Mouse (Mus musculus): ENCODE measurements around the gene Fam110a.
"Not testable (repeated sequence)": the region's sequence is repeated elsewhere in the genome, so short reads cannot be mapped to it uniquely, and the experiment has no call there.

Fam110a gene

DNA sequence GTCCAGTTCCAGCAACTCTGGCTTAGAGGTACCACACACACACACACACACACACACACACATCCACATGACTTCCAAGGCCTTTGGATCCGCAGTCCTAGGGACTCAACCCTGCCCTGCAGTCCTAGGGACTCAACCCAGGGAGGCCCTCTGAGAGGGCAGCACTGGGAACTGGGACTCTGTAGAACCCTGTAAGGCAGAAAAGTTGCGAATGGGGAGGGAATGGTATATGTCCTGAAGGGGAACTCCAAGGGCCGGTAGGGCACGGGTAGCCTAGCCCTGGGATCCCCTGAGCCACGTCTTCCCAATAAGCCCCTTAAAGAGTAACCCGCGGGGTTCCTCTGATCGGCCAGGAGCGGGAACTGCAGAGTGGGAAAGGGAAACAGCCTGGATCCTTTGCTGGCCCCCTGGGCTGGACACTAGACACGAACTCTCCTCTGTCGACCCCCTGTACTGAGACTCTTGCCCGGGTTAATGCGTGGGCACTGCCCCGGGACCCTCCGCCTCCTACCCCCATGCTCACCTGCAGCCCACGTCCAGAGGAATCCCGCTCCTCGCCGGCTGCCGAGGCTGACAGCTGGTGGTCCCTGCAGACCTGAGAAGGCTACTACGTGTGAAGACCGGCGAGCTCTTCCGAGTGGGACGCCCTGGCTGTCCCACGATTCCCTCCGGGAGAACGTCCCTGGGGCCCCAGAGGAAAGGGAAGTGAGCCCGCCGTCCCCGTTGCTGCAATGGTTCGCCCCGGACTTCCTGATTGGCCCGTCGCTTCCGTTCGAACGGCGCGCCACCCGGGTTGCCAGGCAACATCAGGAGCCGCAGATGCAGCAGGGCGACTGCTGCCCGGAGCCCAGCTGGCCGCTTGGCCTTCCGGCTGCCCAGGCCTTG, at the start of gene Fam110a:
TSS of gene Fam110a (minus strand) at position 750 of the 885 bp plus-strand sequence.
- peak; percentile 87 to 91 for DNase-seq

DNA sequence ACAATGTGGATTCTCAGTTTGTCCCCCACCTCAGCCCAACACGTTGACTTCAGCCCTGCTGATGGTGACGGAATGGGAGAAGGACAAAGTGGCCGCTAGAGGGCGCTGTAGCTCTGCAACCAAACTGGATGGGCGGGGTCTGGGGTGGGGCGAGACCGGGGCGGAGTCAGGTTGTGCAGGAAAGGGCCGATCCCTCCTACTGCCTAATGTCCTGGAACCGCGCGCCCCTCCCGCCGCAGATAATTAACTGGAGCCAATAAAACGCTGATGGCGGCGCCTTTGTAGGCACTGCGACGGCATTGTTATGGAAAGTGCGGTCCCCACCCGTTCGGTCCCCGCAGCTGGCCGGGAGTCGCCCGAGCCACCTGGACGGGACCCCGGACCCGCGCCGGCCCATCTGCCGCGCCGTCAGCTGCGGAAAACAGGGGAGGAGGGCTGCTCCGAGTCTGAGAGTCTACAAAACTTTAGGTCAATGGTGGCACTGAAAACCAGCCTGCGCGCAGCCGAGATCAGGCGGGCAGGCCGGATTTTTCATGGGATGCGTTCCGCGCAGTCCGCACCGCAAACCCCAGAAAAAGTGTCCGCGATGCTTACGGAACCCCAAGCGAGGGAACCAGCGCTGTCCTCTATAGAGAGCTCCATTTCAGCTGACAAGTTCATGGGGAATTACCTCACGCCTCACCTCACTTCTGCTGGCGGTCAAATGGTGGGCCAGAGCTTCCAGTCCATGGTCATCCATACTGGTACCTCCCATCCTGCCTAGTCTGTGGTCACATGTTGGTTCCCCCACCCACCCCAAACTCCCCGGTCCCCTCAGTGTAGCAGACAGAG, 49.4 kb upstream of the Fam110a start:
- DNase-seq = peak; percentile 86 to 93

DNA sequence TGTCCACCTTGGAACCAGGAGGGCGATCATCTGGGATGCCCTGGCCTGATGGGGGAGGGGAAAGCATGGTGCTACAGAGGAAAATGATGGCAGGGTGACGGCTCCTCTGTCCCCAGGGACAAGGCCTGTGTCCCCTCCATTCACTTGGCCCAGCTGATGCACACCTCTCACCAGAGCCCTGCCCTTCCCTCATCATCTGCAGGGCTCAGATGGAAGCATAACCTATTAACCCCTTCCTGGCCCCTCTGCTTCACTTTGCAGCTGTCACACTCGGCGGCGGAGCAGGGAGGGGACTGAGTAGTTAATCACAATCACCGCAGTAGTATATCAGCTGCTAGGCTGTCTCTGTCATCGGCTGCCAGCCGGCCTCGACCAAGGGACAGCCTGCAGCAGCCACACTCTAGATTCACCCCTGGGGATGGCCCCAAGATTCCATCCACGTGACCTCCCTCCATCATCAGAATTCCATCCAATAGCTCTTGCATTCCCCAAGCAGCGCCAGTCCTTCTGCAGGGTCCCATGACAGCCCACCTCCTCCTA, 44.9 kb upstream of the Fam110a start:
- DNase-seq = no peak

DNA sequence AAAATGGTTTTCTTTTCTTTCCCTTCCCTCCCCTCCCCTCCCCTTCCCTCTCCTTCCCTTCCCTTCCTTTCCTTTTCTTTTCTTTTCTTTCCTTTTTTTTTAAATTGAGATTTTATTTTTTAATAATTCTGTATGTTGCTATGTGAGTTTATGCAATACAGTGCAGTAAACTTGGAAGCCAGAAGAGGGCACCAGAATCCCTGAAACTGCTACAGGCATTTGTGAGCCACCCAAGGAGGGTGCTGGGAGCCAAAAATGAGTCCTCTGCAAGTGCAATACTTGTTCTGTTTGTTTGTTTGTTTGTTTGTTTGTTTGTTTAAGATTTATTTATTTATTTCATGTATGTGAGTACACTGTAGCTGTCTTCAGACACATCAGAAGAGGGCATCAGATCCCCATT, 42.0 kb upstream of the Fam110a start:
- DNase-seq = no peak

DNA sequence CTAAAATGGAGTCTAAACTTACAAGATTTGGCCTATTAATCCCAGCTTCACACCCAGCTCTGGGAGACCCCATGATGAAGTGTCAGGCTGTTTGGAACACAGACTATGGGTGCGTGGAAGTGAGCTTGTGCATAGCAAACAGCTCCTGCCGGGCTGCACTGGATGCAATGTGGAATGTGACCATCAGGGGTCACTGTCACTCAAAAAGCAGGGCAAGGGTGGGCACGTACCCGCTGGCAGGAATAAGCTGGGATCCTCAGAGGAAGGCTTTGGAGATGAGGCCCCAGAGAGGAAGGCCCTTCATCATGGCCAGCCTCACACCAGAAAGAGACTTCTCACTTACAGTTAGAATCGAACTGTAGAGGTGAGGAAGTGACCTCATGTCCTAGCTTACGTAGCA, 40.2 kb upstream of the Fam110a start:
- DNase-seq = peak; percentile 25 to 42

DNA sequence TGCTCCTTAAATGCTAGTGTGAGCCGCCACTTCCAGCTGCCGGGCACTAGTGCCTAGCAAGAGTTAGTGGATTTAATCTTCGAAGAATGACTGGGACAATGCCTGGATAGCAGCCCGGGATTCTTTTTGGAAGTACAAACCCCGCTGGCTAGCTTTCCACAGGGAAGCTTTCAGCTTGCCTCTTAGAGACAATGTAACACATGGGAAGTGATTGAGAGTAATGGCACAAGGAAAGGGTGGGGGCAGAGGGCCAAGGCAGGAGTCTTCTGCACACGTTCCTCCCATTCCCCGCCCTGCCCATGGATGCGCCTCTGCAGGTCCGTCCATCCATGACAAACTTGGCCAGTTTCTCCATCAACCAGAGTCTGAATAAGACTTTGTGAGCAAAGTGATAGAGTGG, 36.6 kb upstream of the Fam110a start:
- DNase-seq = no peak

DNA sequence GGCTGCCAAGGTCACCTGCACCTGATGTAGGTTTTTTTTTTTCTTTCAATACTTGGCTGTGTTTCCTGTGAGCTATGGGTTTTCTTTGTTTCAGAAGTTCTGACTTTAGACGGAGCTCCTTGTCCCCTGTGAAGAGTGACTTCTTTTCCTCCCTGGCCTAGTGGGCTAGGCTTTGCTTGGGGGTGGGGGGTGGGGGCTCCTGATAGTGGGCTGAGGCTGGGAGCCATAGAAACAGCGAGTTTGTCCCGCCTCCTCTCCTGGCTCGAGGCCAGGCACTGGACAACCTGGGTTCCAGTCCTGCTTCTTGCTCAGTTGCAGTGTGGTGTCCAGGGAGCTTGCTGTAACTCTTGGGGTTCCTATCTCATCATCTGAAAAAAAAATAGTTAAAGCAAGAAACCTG, 36.0 kb upstream of the Fam110a start:
- no peak for DNase-seq

DNA sequence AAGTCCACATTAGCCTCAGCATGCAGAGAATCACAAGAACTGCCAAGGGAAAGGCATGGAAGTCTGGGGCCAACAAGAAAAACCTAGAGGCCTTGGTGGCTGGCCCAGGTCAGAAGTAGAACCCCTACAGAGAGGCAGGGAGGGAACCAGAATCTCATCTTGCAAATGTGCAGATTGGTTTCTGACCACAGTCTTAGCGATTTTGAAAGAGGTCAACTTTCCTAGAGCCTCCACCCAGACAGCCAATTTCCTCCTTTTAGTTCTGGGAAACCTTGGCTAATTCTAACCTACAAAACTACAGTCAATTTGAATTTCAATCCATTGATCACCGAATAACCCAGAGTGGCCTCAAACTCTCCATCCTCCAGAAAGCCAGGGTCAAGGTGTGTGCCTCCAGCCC, 32.7 kb upstream of the Fam110a start:
- no peak for DNase-seq

DNA sequence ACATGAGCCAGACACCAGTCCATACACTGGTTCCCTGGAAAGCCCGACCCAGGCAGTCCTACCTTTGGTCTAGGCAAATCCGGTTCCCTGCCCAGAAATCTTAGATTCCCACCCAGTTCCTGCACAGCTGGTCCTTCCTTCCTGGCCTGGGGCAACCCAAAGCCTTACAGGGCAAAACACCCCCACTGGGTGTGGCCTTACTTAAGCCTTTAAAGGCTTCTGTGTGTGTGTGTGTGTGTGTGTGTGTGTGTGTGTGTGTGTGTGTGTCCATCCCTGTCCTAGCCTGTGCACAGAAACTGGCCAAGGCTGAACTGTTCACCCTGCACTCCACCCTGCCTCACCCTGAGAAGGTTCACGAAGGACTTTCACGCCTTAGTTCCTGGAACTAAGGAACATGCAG, 32.2 kb upstream of the Fam110a start:
- no peak for DNase-seq

DNA sequence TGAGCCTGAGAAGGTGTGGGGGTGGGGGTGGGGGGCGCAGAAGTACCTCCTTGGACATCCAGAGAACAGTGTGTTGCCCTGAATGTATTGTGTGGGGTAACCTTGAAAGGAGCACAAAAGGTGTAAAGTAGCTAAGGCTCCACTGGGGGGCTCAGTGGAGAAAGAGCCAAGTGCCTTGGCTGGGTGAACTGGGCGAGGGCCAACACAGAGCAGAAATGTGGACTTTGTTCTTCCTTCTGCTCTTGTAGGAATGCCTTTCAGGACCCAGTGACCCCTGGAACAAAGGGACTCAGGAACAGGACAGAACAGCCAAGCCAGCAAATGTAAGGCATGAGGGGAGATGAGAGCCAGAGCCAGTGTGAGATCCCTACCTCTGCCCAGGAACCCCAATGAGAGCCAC, 31.7 kb upstream of the Fam110a start:
- no peak for DNase-seq

DNA sequence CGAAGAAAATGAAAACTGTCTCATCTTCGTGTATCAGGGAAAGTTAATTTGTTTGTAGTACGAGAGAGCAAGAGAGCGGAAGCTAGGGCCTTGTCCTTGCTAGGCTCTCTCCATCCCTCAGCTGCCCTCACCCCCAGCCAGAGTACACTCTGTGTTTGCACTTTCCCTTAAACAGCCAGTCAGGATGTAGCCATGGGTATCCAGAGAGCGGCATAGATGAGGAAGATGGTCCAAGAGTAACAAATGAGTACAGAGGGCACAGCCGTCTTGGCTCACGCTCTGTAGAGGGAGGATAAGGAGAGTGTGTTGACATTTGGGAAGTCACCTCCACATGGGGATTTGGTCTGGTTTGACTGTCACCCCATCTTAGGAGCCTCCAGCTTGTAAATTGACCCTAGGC, 30.6 kb upstream of the Fam110a start:
- DNase-seq = no peak

DNA sequence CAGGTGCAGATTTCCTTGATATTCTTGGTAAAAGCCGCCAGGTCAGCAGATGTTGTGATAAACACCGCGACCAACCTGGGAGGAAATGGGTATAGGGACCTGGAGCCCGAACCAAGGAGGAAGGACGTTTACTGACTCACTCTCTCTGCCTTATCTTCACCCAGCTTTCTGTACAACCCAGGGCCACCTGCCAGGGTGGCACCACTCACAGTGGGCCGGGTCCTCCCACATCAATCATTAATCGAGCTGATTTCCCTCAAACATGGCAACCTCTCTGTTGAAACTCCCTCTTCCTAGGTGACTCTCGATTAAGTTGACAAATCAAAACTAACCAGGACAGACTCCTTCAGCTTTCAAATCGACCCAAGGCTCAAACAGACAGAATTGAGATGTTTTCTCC, 30.2 kb upstream of the Fam110a start:
- DNase-seq = no peak

DNA sequence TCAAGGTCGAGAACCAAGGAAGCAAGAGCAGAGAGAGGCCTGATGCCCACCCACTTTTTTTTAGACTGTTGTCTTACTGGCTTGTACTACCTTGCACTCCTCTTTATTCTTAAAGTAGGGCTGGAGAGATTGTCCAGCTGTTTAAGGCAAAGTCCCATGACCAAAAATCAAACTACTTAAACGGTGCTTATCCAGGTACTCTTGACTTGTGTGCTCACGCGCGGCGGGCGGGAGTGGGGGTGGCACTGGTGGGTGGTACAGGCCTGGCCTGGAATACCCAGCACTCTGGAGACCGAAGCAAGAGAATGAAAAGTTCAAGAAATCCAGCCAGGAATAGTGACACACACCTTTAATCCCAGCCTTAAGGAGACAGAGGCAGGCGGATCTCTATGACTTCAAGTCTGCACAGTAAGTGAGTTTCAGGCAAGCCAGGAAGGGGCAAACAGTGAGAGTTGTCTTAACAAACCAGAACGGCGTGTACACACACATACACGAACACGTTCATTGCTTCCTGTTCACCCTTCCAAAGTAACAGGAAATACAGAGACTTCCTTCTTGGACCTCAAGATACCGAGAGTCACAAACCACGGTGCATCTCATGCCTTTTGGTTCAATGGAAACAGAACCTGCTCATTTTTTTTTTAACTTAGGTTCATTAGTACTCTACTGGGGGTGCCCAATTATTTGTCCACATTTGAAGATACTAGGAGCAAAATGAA, 29.2 kb upstream of the Fam110a start:
- no peak for DNase-seq

DNA sequence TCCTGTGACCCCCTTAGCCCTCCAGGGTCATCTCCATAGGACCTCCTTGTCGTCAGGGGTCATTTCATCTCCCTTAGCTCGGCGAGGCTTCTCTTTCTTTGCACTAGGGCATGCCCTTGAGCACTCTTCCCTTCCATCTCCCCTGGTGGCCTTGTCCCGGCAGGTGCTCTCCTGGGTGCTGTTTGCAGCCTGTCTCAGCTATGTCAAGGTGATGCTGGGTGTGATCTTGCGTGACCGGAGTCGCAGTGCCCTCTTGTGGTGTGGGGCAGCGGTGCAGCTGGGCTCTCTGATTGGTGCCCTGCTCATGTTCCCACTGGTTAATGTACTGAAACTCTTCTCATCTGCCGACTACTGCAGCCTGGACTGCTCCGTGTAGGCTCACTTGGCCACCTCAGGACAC, 27.8 kb upstream of the Fam110a start:
- DNase-seq = peak in 1 of 2 experiments; percentile 33

DNA sequence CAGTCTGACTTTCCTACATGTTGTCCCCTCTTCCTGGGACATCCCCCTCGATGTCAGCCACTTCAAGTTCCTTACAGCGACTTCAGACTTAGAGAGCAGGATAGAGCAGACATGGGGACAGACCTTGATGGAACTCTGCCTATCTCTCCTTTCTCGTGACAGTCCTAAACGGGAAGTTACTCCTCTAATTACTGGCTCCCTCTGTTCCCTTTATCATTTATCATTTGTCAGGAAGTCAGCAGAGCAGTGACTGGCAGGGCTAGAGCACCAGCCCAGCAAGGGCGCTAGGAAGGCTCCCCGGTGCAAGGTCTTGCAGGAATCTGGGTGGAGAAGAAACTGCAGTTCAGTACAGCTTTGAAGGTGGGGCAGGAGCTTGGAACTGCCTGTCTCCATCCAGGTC, 22.5 kb upstream of the Fam110a start:
- DNase-seq = no peak

DNA sequence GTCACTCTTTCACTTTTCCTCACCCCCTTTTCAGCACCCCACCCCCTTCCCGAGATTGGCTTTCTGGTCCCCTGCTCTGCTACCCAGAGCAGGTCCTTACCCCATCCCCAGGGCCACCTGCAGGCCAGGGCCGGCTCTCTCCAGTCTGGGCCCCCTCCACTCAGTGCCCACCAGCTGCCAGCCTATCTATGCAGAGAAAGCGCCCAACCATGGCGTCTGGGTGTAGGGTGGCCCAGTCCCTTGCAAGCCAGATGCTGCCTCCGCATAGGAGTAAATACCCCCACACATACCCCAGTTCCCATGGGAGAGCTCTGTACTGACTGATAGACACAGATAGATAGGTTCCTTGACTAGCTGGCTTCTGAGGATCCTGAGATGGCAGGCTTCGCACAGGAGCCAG, 20.7 kb upstream of the Fam110a start:
- DNase-seq = no peak

DNA sequence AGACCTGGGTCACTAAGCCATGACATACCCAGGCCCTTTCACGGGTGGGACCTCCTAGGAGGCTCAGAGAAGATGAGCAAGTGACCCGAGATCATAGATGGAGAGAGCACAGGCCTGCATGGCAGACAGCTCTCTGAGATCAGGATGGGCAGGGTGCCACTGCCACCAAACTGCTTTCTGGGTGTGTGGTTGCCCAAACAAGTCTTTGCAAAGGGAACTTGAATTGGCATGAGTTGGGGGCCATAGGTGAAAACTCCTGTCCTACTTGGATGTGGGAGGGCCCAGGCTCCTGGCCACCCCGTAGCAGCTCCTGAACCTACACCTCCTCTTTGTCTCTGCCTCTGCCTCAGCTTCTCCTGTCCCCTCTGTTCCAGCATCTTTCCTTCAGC, 20.3 kb upstream of the Fam110a start:
- DNase-seq = no peak

DNA sequence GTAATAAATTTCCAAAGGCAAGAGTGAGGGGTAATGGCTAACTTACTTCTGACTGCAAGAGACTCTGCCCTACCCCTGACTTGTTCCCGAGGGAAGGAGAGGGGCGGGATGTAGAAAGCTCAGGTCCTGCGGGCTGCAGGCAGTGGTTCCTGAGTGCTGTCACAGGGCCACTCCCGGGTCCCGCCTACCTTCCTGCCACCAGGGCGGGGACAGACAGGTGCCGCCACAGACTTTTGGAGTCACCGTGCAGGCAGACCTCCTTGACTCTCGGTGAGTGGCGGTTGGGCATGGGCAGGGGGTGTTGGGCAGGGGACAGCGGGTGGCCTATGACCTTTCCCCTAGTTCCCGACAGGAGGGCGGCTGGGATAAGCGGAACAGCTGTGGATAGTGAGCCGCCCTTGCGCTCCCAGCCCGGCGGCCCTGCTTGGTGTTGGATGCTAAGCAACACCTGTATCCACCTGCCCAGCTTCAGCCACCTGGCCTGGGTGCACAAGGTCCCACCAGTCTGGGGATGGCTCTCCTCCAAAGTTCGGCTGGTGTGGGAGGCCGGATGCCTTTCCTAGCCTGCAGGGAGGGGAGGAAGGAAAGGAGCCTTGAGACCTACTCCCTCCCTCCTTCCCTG, 19.8 kb upstream of the Fam110a start:
- no peak for DNase-seq

DNA sequence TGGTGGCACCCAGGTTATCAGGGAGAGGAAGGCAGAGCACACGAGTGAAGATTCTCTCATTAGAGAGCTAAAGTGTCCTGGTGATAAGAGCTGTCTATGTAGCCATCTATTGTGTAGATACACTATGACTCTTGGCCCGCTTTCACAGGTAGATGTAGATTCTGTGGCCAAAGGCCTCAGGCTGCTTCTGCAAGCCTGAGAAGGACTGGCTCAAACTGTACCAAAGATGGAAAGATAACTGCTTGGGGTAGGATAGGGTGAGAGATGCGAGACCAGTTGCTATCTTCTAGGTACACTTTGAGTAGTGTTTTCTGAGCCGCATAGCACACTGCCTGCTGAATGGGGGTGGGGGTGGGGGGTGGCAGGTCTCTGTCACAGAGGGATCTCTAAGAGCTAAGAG, 18.9 kb upstream of the Fam110a start:
- DNase-seq = no peak

DNA sequence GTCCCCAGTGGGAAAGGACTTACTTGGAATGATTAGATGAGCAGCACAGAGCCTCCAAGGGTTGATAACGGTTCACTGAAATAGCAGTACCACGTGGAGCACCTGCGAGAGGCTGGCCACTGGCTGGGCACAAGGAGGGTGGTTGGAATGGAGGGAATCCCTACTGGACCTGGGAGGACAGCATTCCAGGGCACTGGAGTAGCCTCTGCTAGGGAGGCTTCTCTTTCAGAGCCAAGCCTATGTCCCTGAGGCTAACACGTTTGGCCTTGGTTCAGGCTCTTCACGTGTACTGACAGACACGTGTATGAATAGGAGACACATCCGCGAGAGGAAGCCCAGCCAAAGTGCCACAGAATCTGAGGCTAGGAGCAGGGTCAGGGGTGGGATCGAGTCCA, 18.5 kb upstream of the Fam110a start:
- no peak for DNase-seq

DNA sequence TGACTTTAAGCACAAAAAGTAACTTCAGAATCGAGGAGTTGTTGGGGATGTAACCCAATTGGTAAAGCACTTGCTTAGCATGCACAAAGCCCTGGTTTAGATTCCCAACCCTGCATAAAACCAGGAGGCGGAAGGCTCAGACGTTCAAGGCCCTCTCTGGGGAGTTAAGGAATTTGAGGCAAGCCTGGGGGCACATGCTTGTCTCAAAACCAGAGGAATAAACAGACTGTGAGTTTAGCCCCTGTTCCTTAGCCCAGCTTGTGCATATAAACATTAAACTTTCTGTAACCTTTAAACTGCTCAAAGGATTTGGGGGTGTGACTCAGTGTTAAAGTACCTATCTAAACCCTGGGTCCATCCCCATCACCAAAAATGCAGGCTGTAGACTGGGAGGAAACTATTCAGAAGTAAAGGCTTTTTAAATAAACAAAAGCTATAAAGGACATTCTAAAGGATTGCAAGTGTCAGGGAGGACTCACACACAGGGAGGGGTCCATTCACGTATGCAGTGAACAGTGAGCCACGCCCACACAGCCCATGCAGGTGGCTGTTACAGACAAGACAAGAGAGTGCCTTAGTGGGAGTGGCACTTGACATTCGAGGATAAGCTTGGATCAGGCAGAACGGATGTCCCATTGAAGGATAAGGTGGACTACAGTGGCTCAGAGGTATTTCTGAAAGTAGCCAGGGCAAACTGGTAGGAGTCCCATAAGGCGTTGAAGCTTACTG, 17.9 kb upstream of the Fam110a start:
- no peak for DNase-seq

DNA sequence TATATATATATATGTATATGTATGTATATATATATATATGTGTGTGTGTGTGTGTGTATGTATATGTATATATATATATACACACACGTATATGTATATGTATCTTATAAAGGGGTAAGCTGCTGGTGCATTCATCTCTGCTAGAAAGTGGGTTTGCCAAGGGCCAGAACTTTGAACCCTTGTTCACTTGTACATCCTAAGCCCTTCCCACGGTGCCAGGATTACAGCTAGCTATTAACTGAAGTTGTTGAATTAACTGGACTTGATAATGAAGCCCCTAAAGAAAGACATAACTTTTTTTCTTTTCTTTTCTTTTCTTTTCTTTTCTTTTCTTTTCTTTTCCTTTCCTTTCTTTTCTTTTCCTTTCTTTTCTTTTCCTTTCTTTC, 17.2 kb upstream of the Fam110a start:
- DNase-seq = not testable (repeated sequence)

Measured in cerebellum, adult 18-20 months (tissue).